Mouse (Mus musculus): ENCODE measurements around the gene 2310057M21Rik. TPM values are rescaled to one million over a fixed set of nuclear protein-coding genes. Genes with fewer than 3 reads are reported as not detected.

The 2310057M21Rik gene
- polyA plus RNA-seq, 1 experiment from 2014 or later = 18.4 TPM

- Histone ChIP-seq H3K9me3 (no peaks in the 10 kb centered on the region), H3K4me1 (replicated peaks) (no peaks in the 10 kb centered on the region), H3K9ac (no peak overlapping the region), H3K4me2 (replicated peaks) (no peak overlapping the region), H3K4me3 (replicated peaks) (no peak overlapping the region), H3K27me3 (replicated peaks) (no peaks in the 10 kb centered on the region), H3K36me3 (no peaks in the 10 kb centered on the region), H3K27ac (no peak overlapping the region)
- no peak for ATAC-seq
- 75% methylated on average over 5 of the region's 5 CpGs for WGBS
Measured at GRCm38 (mm10) chr7:131306733-131307132, 55.8 kb downstream of the 2310057M21Rik start.

DNA sequence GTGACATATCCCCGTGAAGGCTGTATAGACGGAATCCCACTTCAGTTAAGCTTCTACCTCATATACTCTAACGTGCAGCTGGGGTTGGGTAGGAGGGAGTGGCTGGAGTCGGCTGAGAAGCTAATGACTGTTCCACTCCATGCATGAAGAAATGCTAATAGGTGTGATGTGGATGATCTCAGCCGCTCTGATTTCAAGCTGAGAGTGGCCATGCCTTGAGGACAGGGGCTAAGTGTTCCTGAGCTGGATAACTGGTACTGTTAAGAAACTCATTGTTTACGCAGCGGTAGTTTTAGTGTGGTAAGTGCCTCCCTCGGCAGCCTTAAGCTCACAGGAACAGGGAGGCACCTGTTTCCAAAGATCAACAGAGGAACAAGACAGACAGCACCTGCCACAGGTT, 59.2 kb downstream of the 2310057M21Rik start:
- H3K9ac ChIP-seq = no peak overlapping the region
- no peaks in the 10 kb centered on the region for H3K36me3 ChIP-seq
- no peak for ATAC-seq

DNA sequence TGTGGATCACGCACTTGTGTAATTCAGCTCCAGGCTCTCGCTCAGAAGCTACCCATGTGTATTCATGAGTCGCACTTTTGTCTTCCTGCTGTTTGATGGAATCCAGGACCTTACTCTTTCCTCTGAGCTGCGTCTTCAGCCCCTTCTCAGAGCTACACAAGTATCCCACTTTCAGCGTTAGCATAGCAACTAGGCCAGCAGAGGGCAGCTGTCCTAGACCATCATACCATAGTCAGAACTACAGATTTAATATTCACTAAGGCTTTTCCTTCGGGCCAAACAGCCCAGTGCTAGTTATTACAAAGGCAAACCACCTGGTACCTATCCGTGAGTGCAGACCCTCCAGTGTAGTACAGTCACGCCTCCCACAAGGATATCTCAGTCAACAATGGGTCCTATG, 65.4 kb downstream of the 2310057M21Rik start:
- Histone ChIP-seq H3K9me3 (no peaks in the 10 kb centered on the region), H3K4me2 (replicated peaks) (no peak overlapping the region), H3K27me3 (replicated peaks) (no peaks in the 10 kb centered on the region), H3K27ac (no peak overlapping the region), H3K36me3 (no peaks in the 10 kb centered on the region), H3K9ac (no peak overlapping the region), H3K4me3 (replicated peaks) (no peak overlapping the region), H3K4me1 (replicated peaks) (no peaks in the 10 kb centered on the region)
- WGBS = 62% methylated on average over 8 of the region's 8 CpGs
- ATAC-seq = no peak

More for the DNA sequence above, 59.2 kb downstream of the 2310057M21Rik start:
- WGBS = 63% methylated on average over 8 of the region's 8 CpGs
- no peak overlapping the region for H3K4me3 ChIP-seq (replicated peaks)
- H3K27ac ChIP-seq = no peak overlapping the region
- no peak overlapping the region for H3K4me2 ChIP-seq (replicated peaks)
- H3K9me3 ChIP-seq = no peaks in the 10 kb centered on the region
- H3K27me3 ChIP-seq (replicated peaks) = no peaks in the 10 kb centered on the region
- no peaks in the 10 kb centered on the region for H3K4me1 ChIP-seq (replicated peaks)

Other genes starting within 250 kb of the 2310057M21Rik start
- not detected in 2 replicates for gene 4933402N03Rik, start 216.4 kb downstream of the 2310057M21Rik start, polyA plus RNA-seq (2015; fragmentation: Nextera tagmentation; extraction: Ambion mirVana)
- 0.03 and 0.04 TPM in 2 replicates for gene 5430419D17Rik, start 188.4 kb downstream of the 2310057M21Rik start, polyA plus RNA-seq (2015; fragmentation: Nextera tagmentation; extraction: Ambion mirVana)
- 0.26 and 0.53 TPM in 2 replicates for gene Cuzd1, start 40.5 kb downstream of the 2310057M21Rik start, polyA plus RNA-seq (2015; fragmentation: Nextera tagmentation; extraction: Ambion mirVana)
- not detected in 2 replicates for gene Fam24b, start 33.2 kb downstream of the 2310057M21Rik start, polyA plus RNA-seq (2015; fragmentation: Nextera tagmentation; extraction: Ambion mirVana)
- gene Fam24a, start 28.9 kb downstream of the 2310057M21Rik start, polyA plus RNA-seq (2015; fragmentation: Nextera tagmentation; extraction: Ambion mirVana) = not detected in 2 replicates
- 71.2 and 75.7 TPM in 2 replicates for gene Pstk, start 8.4 kb upstream of the 2310057M21Rik start, polyA plus RNA-seq (2015; fragmentation: Nextera tagmentation; extraction: Ambion mirVana)
- 10.0 and 10.8 TPM in 2 replicates for gene Ikzf5, start 47.8 kb upstream of the 2310057M21Rik start, polyA plus RNA-seq (2015; fragmentation: Nextera tagmentation; extraction: Ambion mirVana)
- 69.0 and 84.8 TPM in 2 replicates for gene Acadsb, start 47.8 kb upstream of the 2310057M21Rik start, polyA plus RNA-seq (2015; fragmentation: Nextera tagmentation; extraction: Ambion mirVana)
- gene Hmx3, start 180.1 kb upstream of the 2310057M21Rik start, polyA plus RNA-seq (2015; fragmentation: Nextera tagmentation; extraction: Ambion mirVana) = 1.3 and 1.9 TPM in 2 replicates
- 0.97 and 1.1 TPM in 2 replicates for gene Hmx2, start 186.0 kb upstream of the 2310057M21Rik start, polyA plus RNA-seq (2015; fragmentation: Nextera tagmentation; extraction: Ambion mirVana)
- 187 and 188 TPM in 2 replicates for gene Bub3, start 197.5 kb upstream of the 2310057M21Rik start, polyA plus RNA-seq (2015; fragmentation: Nextera tagmentation; extraction: Ambion mirVana)

All from intestine, embryonic 15.5 days (tissue).